Mouse (Mus musculus) brown adipose tissue, adult 24 weeks (tissue): Measurements from ENCODE around the gene Nol4l. TPM values are rescaled to one million over a fixed set of nuclear protein-coding genes. Genes with fewer than 3 reads are reported as not detected.

Experiments
- H3K27ac ChIP-seq: fragments of 200-500 bp; replicated peaks from 2 replicates; pipeline ENCODE4 v1.5.1; 2012; ENCODE audit warnings: low read depth, mild to moderate bottlenecking, low read length
- H3K4me1 ChIP-seq: fragments of 200-500 bp; 2 replicates; pipeline ENCODE4 v1.6.1; 2012; ENCODE audit warnings: low read length, mixed read lengths; ENCODE audit not compliant: control insufficient read depth, insufficient read depth, insufficient read length
- H3K4me3 ChIP-seq: fragments of 200-500 bp; 2 replicates; pipeline ENCODE4 v1.5.1; 2012; ENCODE audit warnings: low read depth, mild to moderate bottlenecking, low read length, moderate library complexity; ENCODE audit not compliant: insufficient read depth
- polyA plus RNA-seq: library from polyadenylated mRNA; stranded (reverse); fragments of >200 nt; gene quantifications from 2 replicates; pipeline ENCODE4 v1.2.4, GENCODE M21; 2012; ENCODE audit not compliant: missing spikeins, insufficient read depth, insufficient read length

The Nol4l gene
- polyA plus RNA-seq, 1 experiment = 7.1 TPM

- peaks cover 8% of the 10 kb centered on the region; the same call in 1 of the 2 replicates for H3K4me1 ChIP-seq
- peak overlapping the region; percentile 50 for H3K4me3 ChIP-seq
- no peak overlapping the region for H3K27ac ChIP-seq
Observed at GRCm38 (mm10) chr2:153491512-153492178, 38.1 kb downstream of the Nol4l start.

GRCm38 (mm10) chr2:153490940-153491339 lies 38.8 kb downstream of the Nol4l start:
- Histone ChIP-seq H3K4me1 (peaks cover 8% of the 10 kb centered on the region; the same call in 1 of the 2 replicates), H3K27ac (no peak overlapping the region), H3K4me3 (no peak overlapping the region)

GRCm38 (mm10) chr2:153490116-153490515 lies 39.7 kb downstream of the Nol4l start:
- no peak overlapping the region for H3K4me3 ChIP-seq
- no peak overlapping the region for H3K27ac ChIP-seq
- peaks cover 8% of the 10 kb centered on the region; the same call in 1 of the 2 replicates for H3K4me1 ChIP-seq

GRCm38 (mm10) chr2:153484071-153484470 lies 45.7 kb downstream of the Nol4l start:
- Histone ChIP-seq H3K4me1 (peaks cover 4% of the 10 kb centered on the region; the same call in 1 of the 2 replicates), H3K27ac (no peak overlapping the region), H3K4me3 (no peak overlapping the region)

- H3K4me1 ChIP-seq = peaks cover 4% of the 10 kb centered on the region; the same call in 1 of the 2 replicates
- no peak overlapping the region for H3K27ac ChIP-seq
- no peak overlapping the region for H3K4me3 ChIP-seq
Observed at GRCm38 (mm10) chr2:153483118-153483983, 46.4 kb downstream of the Nol4l start.

- peaks cover 4% of the 10 kb centered on the region; the same call in 1 of the 2 replicates for H3K4me1 ChIP-seq
- H3K4me3 ChIP-seq = no peak overlapping the region
- no peak overlapping the region for H3K27ac ChIP-seq
Observed at GRCm38 (mm10) chr2:153481861-153482120, 48.0 kb downstream of the Nol4l start.

GRCm38 (mm10) chr2:153481108-153481860 lies 48.5 kb downstream of the Nol4l start:
- Histone ChIP-seq H3K4me1 (peaks cover 4% of the 10 kb centered on the region; the same call in 1 of the 2 replicates), H3K4me3 (no peak overlapping the region), H3K27ac (no peak overlapping the region)

GRCm38 (mm10) chr2:153479486-153479885 lies 50.3 kb downstream of the Nol4l start:
- H3K4me3 ChIP-seq = no peak overlapping the region
- H3K4me1 ChIP-seq = peaks cover 11% of the 10 kb centered on the region
- no peak overlapping the region for H3K27ac ChIP-seq

GRCm38 (mm10) chr2:153478583-153478982 lies 51.2 kb downstream of the Nol4l start:
- Histone ChIP-seq H3K4me3 (no peak overlapping the region), H3K27ac (no peak overlapping the region), H3K4me1 (peaks cover 12% of the 10 kb centered on the region)

GRCm38 (mm10) chr2:153475114-153476112 lies 54.4 kb downstream of the Nol4l start:
- Histone ChIP-seq H3K4me1 (peaks cover 8% of the 10 kb centered on the region; the same call in 1 of the 2 replicates), H3K4me3 (no peak overlapping the region), H3K27ac (peak overlapping the region; percentile 87)

- Histone ChIP-seq H3K27ac (no peak overlapping the region), H3K4me1 (peaks cover 11% of the 10 kb centered on the region; the same call in 1 of the 2 replicates)
Observed at GRCm38 (mm10) chr2:153470983-153471382, 58.8 kb downstream of the Nol4l start.

GRCm38 (mm10) chr2:153469764-153470163 lies 60.0 kb downstream of the Nol4l start:
- Histone ChIP-seq H3K4me1 (peaks cover 9% of the 10 kb centered on the region; the same call in 1 of the 2 replicates), H3K27ac (no peak overlapping the region)

More at GRCm38 (mm10) chr2:153470983-153471382, 58.8 kb downstream of the Nol4l start:
- H3K4me3 ChIP-seq = no peak overlapping the region

GRCm38 (mm10) chr2:153469317-153469716 lies 60.5 kb downstream of the Nol4l start:
- Histone ChIP-seq H3K27ac (no peak overlapping the region), H3K4me3 (no peak overlapping the region)

More at GRCm38 (mm10) chr2:153469764-153470163, 60.0 kb downstream of the Nol4l start:
- H3K4me3 ChIP-seq = no peak overlapping the region

GRCm38 (mm10) chr2:153467372-153467771 lies 62.4 kb downstream of the Nol4l start:
- H3K4me3 ChIP-seq = no peak overlapping the region

More at GRCm38 (mm10) chr2:153469317-153469716, 60.5 kb downstream of the Nol4l start:
- H3K4me1 ChIP-seq = peaks cover 5% of the 10 kb centered on the region; the same call in 1 of the 2 replicates

More at GRCm38 (mm10) chr2:153467372-153467771, 62.4 kb downstream of the Nol4l start:
- Histone ChIP-seq H3K4me1 (peaks cover 5% of the 10 kb centered on the region; the same call in 1 of the 2 replicates), H3K27ac (no peak overlapping the region)
